Mouse (Mus musculus) subcutaneous adipose tissue, adult 2 months (tissue): Measurements from ENCODE around the gene Pgrmc1. TPM values are rescaled to one million over a fixed set of nuclear protein-coding genes. Genes with fewer than 3 reads are reported as not detected.

Experiments used
- polyA plus RNA-seq: library from polyadenylated mRNA; depleted of rRNA; stranded (reverse); fragments of >200 nt; gene quantifications from 2 replicates; pipeline ENCODE4 v1.2.3, GENCODE M21; 2012; ENCODE audit warnings: low replicate concordance; rRNA removed

Pgrmc1 gene
- polyA plus RNA-seq, result 93.2 and 104 TPM in 2 replicates

GRCm38 (mm10) chrX:36597707-36598389, at the start of gene Pgrmc1:
Gene Pgrmc1, plus strand, starts transcription at chrX:36598206.

GRCm38 (mm10) chrX:36644657-36645551, 46.9 kb downstream of the Pgrmc1 start, which contains the start of gene Akap17b:
Gene Akap17b, minus strand, starts transcription at chrX:36645395.

Other genes starting within 250 kb of the Pgrmc1 start
- not detected in 2 replicates for gene Gm6268, start 196.9 kb upstream of the Pgrmc1 start, polyA plus RNA-seq
- gene Gm14569, start 106.4 kb upstream of the Pgrmc1 start, polyA plus RNA-seq, result not detected in 2 replicates
- gene Akap17b, start 47.2 kb downstream of the Pgrmc1 start, polyA plus RNA-seq, result 0.85 and 0.91 TPM in 2 replicates
- gene Slc25a43, start 145.5 kb downstream of the Pgrmc1 start, polyA plus RNA-seq, result 0.69 and 3.2 TPM in 2 replicates
- 641 and 719 TPM in 2 replicates for gene Slc25a5, start 197.4 kb downstream of the Pgrmc1 start, polyA plus RNA-seq